Mouse (Mus musculus) midbrain, embryonic 10.5 days (tissue): ENCODE results near the gene Arxes1. TPM values are rescaled to one million over a fixed set of nuclear protein-coding genes. Genes with fewer than 3 reads are reported as not detected.
"Not testable (repeated sequence)": the region's sequence is repeated elsewhere in the genome, so short reads cannot be mapped to it uniquely, and the experiment has no call there.

Experiments
- DNase-seq: peaks from one replicate; pipeline ENCODE4 v3.0.0-alpha.2; 2017; ENCODE audit warnings: low spot score
- H3K27ac ChIP-seq: fragments of 300-500 bp; sonication (generic); replicated peaks from 2 replicates; pipeline ENCODE4 v1.5.1; 2016; ENCODE audit warnings: mild to moderate bottlenecking
- H3K27me3 ChIP-seq: fragments of 300-500 bp; sonication (generic); 2 replicates; pipeline ENCODE4 v1.6.1; 2016; ENCODE audit warnings: low read depth, mild to moderate bottlenecking; ENCODE audit not compliant: poor library complexity, severe bottlenecking
- H3K36me3 ChIP-seq: fragments of 300-500 bp; sonication (generic); 2 replicates; pipeline ENCODE4 v1.6.1; 2016; ENCODE audit warnings: mild to moderate bottlenecking, moderate library complexity
- H3K4me1 ChIP-seq: fragments of 300-500 bp; sonication (generic); 2 replicates; pipeline ENCODE4 v1.6.1; 2016
- H3K4me3 ChIP-seq: fragments of 300-500 bp; sonication (generic); 2 replicates; pipeline ENCODE4 v1.5.1; 2016; ENCODE audit warnings: mild to moderate bottlenecking, moderate library complexity
- H3K9me3 ChIP-seq: fragments of 300-500 bp; sonication (generic); replicated peaks from 2 replicates; pipeline ENCODE4 v1.6.1; 2016; ENCODE audit warnings: mild to moderate bottlenecking
- WGBS: fragments of 180-500 bp; shearing (Covaris S2); methylation state at CpG from one replicate; pipeline ENCODE4 v1.1.7; 2016; 5-methylcytosine and 5-hydroxymethylcytosine counted together
- polyA plus RNA-seq: library from polyadenylated mRNA; unstranded; fragments of >200 nt; fragmentation: Nextera tagmentation; extraction: Ambion mirVana; gene quantifications from 2 replicates; pipeline ENCODE4 v1.2.1, GENCODE M21; 2016

Gene Arxes1
- polyA plus RNA-seq, 1 experiment from 2014 or later, result 45.7 TPM

GRCm38 (mm10) chrX:136060698-136061097 is 27.5 kb downstream of the Arxes1 start:
- Histone ChIP-seq H3K27ac (no peak overlapping the region), H3K4me3 (no peak overlapping the region), H3K36me3 (no peaks in the 10 kb centered on the region), H3K9me3 (no peaks in the 10 kb centered on the region), H3K4me1 (no peaks in the 10 kb centered on the region), H3K27me3 (peaks cover 17% of the 10 kb centered on the region)
- no peak for DNase-seq
- 89% methylated on average over 1 of the region's 1 CpGs for WGBS

GRCm38 (mm10) chrX:136067201-136067991 is 34.2 kb downstream of the Arxes1 start:
- 17% methylated on average over 18 of the region's 48 CpGs for WGBS
- Histone ChIP-seq H3K36me3 (peaks cover 11% of the 10 kb centered on the region), H3K27ac (peak overlapping the region; percentile 85), H3K4me3 (peak overlapping the region; percentile 60)
- not testable (repeated sequence) for H3K9me3 ChIP-seq, H3K4me1 ChIP-seq, H3K27me3 ChIP-seq
- DNase-seq, result peak; percentile 43

- not testable (repeated sequence) for H3K9me3 ChIP-seq, H3K4me1 ChIP-seq, H3K27me3 ChIP-seq
- Histone ChIP-seq H3K27ac (peak within 1 kb of the TSS; percentile 85), H3K36me3 (peaks cover 11% of the 10 kb centered on the region), H3K4me3 (peak within 1 kb of the TSS; percentile 60)
- WGBS, result 19% methylated on average over 3 of the region's 32 CpGs
- peak; percentile 14 for DNase-seq
Measured at GRCm38 (mm10) chrX:136068020-136068419, 34.9 kb downstream of the Arxes1 start, which contains the start of gene Bex2. Gene Bex2 (minus strand): TSS chrX:136068236.

Other genes starting within 250 kb of the Arxes1 start
- gene Bhlhb9, start 235.8 kb upstream of the Arxes1 start, polyA plus RNA-seq, result 46.6 and 54.3 TPM in 2 replicates
- gene Gprasp2, start 194.3 kb upstream of the Arxes1 start, polyA plus RNA-seq, result 25.8 and 42.4 TPM in 2 replicates
- gene Arxes2, start 39.5 kb upstream of the Arxes1 start, polyA plus RNA-seq, result 117 TPM in 2 replicates
- gene Bex2, start 34.9 kb downstream of the Arxes1 start, polyA plus RNA-seq, result 303 and 318 TPM in 2 replicates
- gene Nxf3, start 51.9 kb downstream of the Arxes1 start, polyA plus RNA-seq, result not detected in 2 replicates
- gene Bex4, start 105.6 kb downstream of the Arxes1 start, polyA plus RNA-seq, result 88.7 and 106 TPM in 2 replicates
- 178 and 192 TPM in 2 replicates for gene Tceal8, start 139.0 kb downstream of the Arxes1 start, polyA plus RNA-seq
- 3.1 and 3.4 TPM in 2 replicates for gene Tceal5, start 170.5 kb downstream of the Arxes1 start, polyA plus RNA-seq
- gene Tceal7, start 181.4 kb downstream of the Arxes1 start, polyA plus RNA-seq, result 0.70 TPM in 2 replicates
- 139 and 163 TPM in 2 replicates for gene Bex1, start 182.1 kb downstream of the Arxes1 start, polyA plus RNA-seq
- 328 and 332 TPM in 2 replicates for gene Tceal9, start 211.7 kb downstream of the Arxes1 start, polyA plus RNA-seq
- 627 and 636 TPM in 2 replicates for gene Bex3, start 236.9 kb downstream of the Arxes1 start, polyA plus RNA-seq